Mouse (Mus musculus) left cerebral cortex, adult 9 months (tissue): Measurements from ENCODE around the gene Mcl1.
"Not testable (repeated sequence)": the region's sequence is repeated elsewhere in the genome, so short reads cannot be mapped to it uniquely, and the experiment has no call there.

Experiments used
- DNase-seq, 2 experiments: peaks; one replicate each; pipeline ENCODE4 v3.0.0; 2022; ENCODE audit warnings: low spot score in 2 of 2

The Mcl1 gene

GRCm38 (mm10) chr3:95650276-95651032 lies 8.1 kb upstream of the Mcl1 start:
- no peak for DNase-seq

- no peak for DNase-seq
Measured at GRCm38 (mm10) chr3:95651033-95651373, 7.6 kb upstream of the Mcl1 start.

- no peak for DNase-seq
Measured at GRCm38 (mm10) chr3:95651391-95652203, 7.0 kb upstream of the Mcl1 start.

- DNase-seq = no peak
Measured at GRCm38 (mm10) chr3:95652204-95652811, 6.3 kb upstream of the Mcl1 start.

GRCm38 (mm10) chr3:95652871-95653270 lies 5.7 kb upstream of the Mcl1 start:
- no peak for DNase-seq

GRCm38 (mm10) chr3:95653473-95654034 lies 5.0 kb upstream of the Mcl1 start:
- DNase-seq = no peak

- not testable (repeated sequence) for DNase-seq
Measured at GRCm38 (mm10) chr3:95654371-95654770, 4.2 kb upstream of the Mcl1 start.

- no peak for DNase-seq
Measured at GRCm38 (mm10) chr3:95655437-95655836, 3.2 kb upstream of the Mcl1 start.

GRCm38 (mm10) chr3:95657108-95657507 lies 1.5 kb upstream of the Mcl1 start:
- DNase-seq = no peak

GRCm38 (mm10) chr3:95657711-95658110 lies 877 bp upstream of the Mcl1 start:
- no peak for DNase-seq

- peak in 1 of 2 experiments; percentile 64 for DNase-seq
Measured at GRCm38 (mm10) chr3:95658868-95659712, 502 bp downstream of the Mcl1 start.

- no peak for DNase-seq
Measured at GRCm38 (mm10) chr3:95659948-95660347, 1.4 kb downstream of the Mcl1 start.

GRCm38 (mm10) chr3:95660788-95661478 lies 2.3 kb downstream of the Mcl1 start:
- DNase-seq = no peak

- DNase-seq = no peak
Measured at GRCm38 (mm10) chr3:95661945-95662715, 3.5 kb downstream of the Mcl1 start.

- DNase-seq = no peak
Measured at GRCm38 (mm10) chr3:95662724-95663449, 4.3 kb downstream of the Mcl1 start.

- no peak for DNase-seq
Measured at GRCm38 (mm10) chr3:95663486-95663885, 4.9 kb downstream of the Mcl1 start.

- DNase-seq = no peak
Measured at GRCm38 (mm10) chr3:95663969-95664608, 5.5 kb downstream of the Mcl1 start.

- DNase-seq = no peak
Measured at GRCm38 (mm10) chr3:95664940-95665352, 6.4 kb downstream of the Mcl1 start.
